Mouse (Mus musculus): ENCODE data around the gene Alpl.

DNA sequence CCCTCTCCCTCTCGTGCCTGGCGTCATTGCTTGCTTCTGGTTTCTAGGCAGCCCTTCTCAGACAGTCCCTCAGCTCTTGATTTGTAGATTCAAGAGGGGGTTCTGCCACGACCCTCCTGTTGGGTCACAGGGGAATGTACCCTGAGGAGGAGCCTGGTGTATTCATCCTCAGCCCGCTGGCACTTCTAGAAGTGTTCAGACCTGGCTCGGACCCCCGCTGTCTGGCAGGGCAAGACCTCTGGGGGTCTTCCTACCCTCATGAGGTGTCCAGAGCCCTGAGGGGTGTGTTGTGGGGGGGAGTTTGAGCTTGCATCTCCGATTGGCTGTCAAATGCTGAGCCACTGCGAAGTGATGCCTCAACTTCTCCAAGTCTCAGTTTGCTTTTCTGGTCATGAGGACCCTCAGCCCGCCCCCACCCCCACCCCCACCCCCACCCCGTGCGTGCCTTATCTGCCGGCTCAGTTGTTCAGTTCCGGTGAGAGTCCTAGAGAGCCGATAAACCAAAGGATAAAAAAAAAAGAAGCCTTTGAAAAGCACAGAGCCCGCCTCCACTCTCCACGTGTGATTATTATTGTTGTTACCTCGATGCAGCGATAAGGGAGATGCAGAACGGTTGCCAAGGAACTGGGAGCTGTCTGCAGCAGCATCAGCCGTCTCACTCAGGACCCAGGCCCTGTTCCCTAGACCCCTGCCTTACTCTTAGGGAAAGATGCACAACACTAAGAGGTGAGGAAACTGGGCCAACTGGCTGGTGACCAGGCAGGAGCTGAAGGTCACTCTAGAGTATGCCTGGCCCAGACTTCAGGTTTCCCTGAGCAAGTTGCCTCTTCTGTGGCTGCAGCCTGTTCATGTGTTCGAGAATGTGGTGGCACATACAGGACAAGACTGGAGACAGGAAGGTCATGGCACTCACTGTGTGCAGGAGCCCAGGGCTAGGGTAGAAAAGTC, 96.6 kb downstream of the Alpl start:
- TF ChIP-seq POLR2A (IDR thresholded peaks at IDR 0.05; ENCODE audit: control insufficient read depth in 1 of 2, insufficient read depth in 1 of 2, low read depth in 1 of 2, low read length in 2 of 2, poor library complexity in 1 of 2) (no peak), E2F4 (IDR thresholded peaks at IDR 0.05; ENCODE audit: borderline replicate concordance, low read depth, low read length) (no peak), ZNF384 (IDR thresholded peaks at IDR 0.05; ENCODE audit: low read depth, low read length) (peak; percentile 68), CTCF (IDR thresholded peaks at IDR 0.05 in 2 of 3, conservative IDR thresholded peaks at IDR 0.05 in 1 of 3; ENCODE audit: control insufficient read depth in 1 of 3, insufficient read depth in 1 of 3, low read depth in 2 of 3, low read length in 3 of 3, poor library complexity in 1 of 3, severe bottlenecking in 1 of 3) (no peak), HCFC1 (IDR thresholded peaks at IDR 0.05; ENCODE audit: low read depth, low read length) (no peak)
